Mouse (Mus musculus) heart, adult 2 months (tissue): ENCODE results near the gene Gm6096.

Experiments used
- CTCF ChIP-seq: fragments of 200-600 bp; IDR thresholded peaks from 2 replicates; pipeline ENCODE4 v1.8.1; 2022; ENCODE audit warnings: antibody characterized with exemption, mild to moderate bottlenecking, moderate library complexity
- EP300 ChIP-seq: fragments of 200-500 bp; IDR thresholded peaks from 2 replicates; pipeline ENCODE4 v1.6.1; 2011; ENCODE audit warnings: low read depth, low read length, control low read depth; ENCODE audit not compliant: insufficient read depth

DNA sequence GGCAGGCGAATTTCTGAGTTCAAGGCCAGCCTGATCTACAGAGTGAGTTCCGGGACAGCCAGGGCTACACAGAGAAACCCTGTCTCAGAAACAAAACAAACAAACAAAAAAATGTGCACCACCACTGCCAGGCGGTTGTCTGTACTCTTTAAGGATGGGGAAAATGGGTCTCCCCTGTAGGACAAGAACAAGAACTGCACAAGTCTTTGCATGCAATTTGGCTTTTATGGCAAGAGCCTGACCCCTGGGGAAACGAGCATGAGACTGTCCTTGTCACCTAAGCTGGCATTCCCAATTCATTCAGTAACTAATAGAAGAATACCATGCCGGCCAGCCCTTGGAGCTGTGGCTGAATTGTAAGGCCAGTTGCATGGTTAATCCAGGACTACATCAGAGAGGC lies 15.2 kb upstream of the Gm6096 start:
- no peak for TF ChIP-seq CTCF
- no peak for TF ChIP-seq EP300
